Mouse (Mus musculus) neural tube, embryonic 12.5 days (tissue): ENCODE data around the gene Herpud2. TPM values are rescaled to one million over a fixed set of nuclear protein-coding genes. Genes with fewer than 3 reads are reported as not detected.

Experiments used
- ATAC-seq: fragments of 200-750 bp; cut with Nextera tagmentation; 2 replicates; pipeline ENCODE4 v1.8.0; 2017; ENCODE audit warnings: low read depth, mild to moderate bottlenecking, moderate TSS enrichment, moderate library complexity; ENCODE audit not compliant: low FRiP score
- H3K27ac ChIP-seq: fragments of 300-500 bp; sonication (generic); 2 replicates; pipeline ENCODE4 v1.5.1; 2016
- H3K27me3 ChIP-seq: fragments of 300-500 bp; sonication (generic); replicated peaks from 2 replicates; pipeline ENCODE4 v1.6.1; 2016; ENCODE audit warnings: mild to moderate bottlenecking
- H3K36me3 ChIP-seq: fragments of 300-500 bp; sonication (generic); 2 replicates; pipeline ENCODE4 v1.6.1; 2016; ENCODE audit warnings: mild to moderate bottlenecking
- H3K4me1 ChIP-seq: fragments of 300-500 bp; sonication (generic); 2 replicates; pipeline ENCODE4 v1.6.1; 2016
- H3K4me2 ChIP-seq: fragments of 300-500 bp; sonication (generic); replicated peaks from 2 replicates; pipeline ENCODE4 v1.6.1; 2016; ENCODE audit warnings: mild to moderate bottlenecking
- H3K4me3 ChIP-seq: fragments of 300-500 bp; sonication (generic); 2 replicates; pipeline ENCODE4 v1.5.1; 2016
- H3K9ac ChIP-seq: fragments of 300-500 bp; sonication (generic); 2 replicates; pipeline ENCODE4 v1.6.1; 2016; ENCODE audit warnings: mild to moderate bottlenecking
- H3K9me3 ChIP-seq: fragments of 300-500 bp; sonication (generic); 2 replicates; pipeline ENCODE4 v1.6.1; 2016; ENCODE audit warnings: mild to moderate bottlenecking
- WGBS: fragments of 180-500 bp; shearing (Covaris S2); methylation state at CpG from one replicate; pipeline ENCODE4 v1.1.7; 2016; 5-methylcytosine and 5-hydroxymethylcytosine counted together
- polyA plus RNA-seq: library from polyadenylated mRNA; unstranded; fragments of >200 nt; fragmentation: Nextera tagmentation; extraction: Ambion mirVana; gene quantifications from 2 replicates; pipeline ENCODE4 v1.2.1, GENCODE M21; 2016

The Herpud2 gene
- polyA plus RNA-seq, 1 experiment from 2014 or later, result 44.5 TPM

- Histone ChIP-seq H3K9me3 (no peaks in the 10 kb centered on the region), H3K4me2 (no peak overlapping the region), H3K27me3 (no peaks in the 10 kb centered on the region), H3K36me3 (no peaks in the 10 kb centered on the region), H3K9ac (no peak overlapping the region), H3K4me1 (no peaks in the 10 kb centered on the region), H3K4me3 (no peak overlapping the region), H3K27ac (no peak overlapping the region)
- 85% methylated on average over 5 of the region's 5 CpGs for WGBS
- no peak for ATAC-seq
Observed at GRCm38 (mm10) chr9:25174614-25175013, 23.0 kb upstream of the Herpud2 start.

- Histone ChIP-seq H3K36me3 (no peaks in the 10 kb centered on the region), H3K4me2 (no peak overlapping the region), H3K4me3 (no peak overlapping the region), H3K4me1 (no peaks in the 10 kb centered on the region), H3K9me3 (no peaks in the 10 kb centered on the region), H3K27ac (no peak overlapping the region), H3K9ac (no peak overlapping the region), H3K27me3 (no peaks in the 10 kb centered on the region)
- WGBS, result 79% methylated on average over 4 of the region's 4 CpGs
- ATAC-seq, result no peak
Observed at GRCm38 (mm10) chr9:25173171-25173570, 21.6 kb upstream of the Herpud2 start.

GRCm38 (mm10) chr9:25169626-25170025 is 18.0 kb upstream of the Herpud2 start:
- no peak overlapping the region for H3K4me2 ChIP-seq
- no peaks in the 10 kb centered on the region for H3K4me1 ChIP-seq
- H3K9me3 ChIP-seq, result no peaks in the 10 kb centered on the region
- no peak overlapping the region for H3K27ac ChIP-seq
- no peaks in the 10 kb centered on the region for H3K36me3 ChIP-seq
- no peaks in the 10 kb centered on the region for H3K27me3 ChIP-seq
- no peak for ATAC-seq
- H3K4me3 ChIP-seq, result no peak overlapping the region
- H3K9ac ChIP-seq, result no peak overlapping the region

GRCm38 (mm10) chr9:25167458-25168084 is 16.0 kb upstream of the Herpud2 start:
- H3K4me3 ChIP-seq, result no peak overlapping the region
- no peak overlapping the region for H3K4me2 ChIP-seq
- no peaks in the 10 kb centered on the region for H3K9me3 ChIP-seq
- ATAC-seq, result no peak
- H3K4me1 ChIP-seq, result no peaks in the 10 kb centered on the region
- H3K27ac ChIP-seq, result no peak overlapping the region
- 35% methylated on average over 6 of the region's 6 CpGs for WGBS
- no peaks in the 10 kb centered on the region for H3K36me3 ChIP-seq
- no peaks in the 10 kb centered on the region for H3K27me3 ChIP-seq
- H3K9ac ChIP-seq, result no peak overlapping the region

- H3K27ac ChIP-seq, result no peak overlapping the region
- H3K36me3 ChIP-seq, result no peaks in the 10 kb centered on the region
- H3K9me3 ChIP-seq, result no peaks in the 10 kb centered on the region
- no peaks in the 10 kb centered on the region for H3K4me1 ChIP-seq
- no peak overlapping the region for H3K4me3 ChIP-seq
- no peak for ATAC-seq
- no peak overlapping the region for H3K9ac ChIP-seq
- WGBS, result 82% methylated on average over 4 of the region's 4 CpGs
- no peak overlapping the region for H3K4me2 ChIP-seq
- no peaks in the 10 kb centered on the region for H3K27me3 ChIP-seq
Observed at GRCm38 (mm10) chr9:25158218-25158617, 6.6 kb upstream of the Herpud2 start.

GRCm38 (mm10) chr9:25156377-25156776 is 4.8 kb upstream of the Herpud2 start:
- Histone ChIP-seq H3K27ac (no peak overlapping the region), H3K4me2 (no peak overlapping the region), H3K9me3 (no peaks in the 10 kb centered on the region), H3K27me3 (no peaks in the 10 kb centered on the region), H3K36me3 (no peaks in the 10 kb centered on the region), H3K4me1 (no peaks in the 10 kb centered on the region), H3K9ac (no peak overlapping the region), H3K4me3 (no peak overlapping the region)
- 18% methylated on average over 1 of the region's 1 CpGs for WGBS
- ATAC-seq, result no peak

- Histone ChIP-seq H3K27me3 (no peaks in the 10 kb centered on the region), H3K9ac (no peak overlapping the region), H3K4me3 (no peak overlapping the region), H3K4me1 (peaks cover 14% of the 10 kb centered on the region), H3K9me3 (no peaks in the 10 kb centered on the region), H3K27ac (no peak overlapping the region), H3K36me3 (no peaks in the 10 kb centered on the region), H3K4me2 (no peak overlapping the region)
- ATAC-seq, result no peak
Observed at GRCm38 (mm10) chr9:25153066-25153465, 1.4 kb upstream of the Herpud2 start.

- Histone ChIP-seq H3K4me1 (peaks cover 16% of the 10 kb centered on the region), H3K27me3 (no peaks in the 10 kb centered on the region), H3K4me2 (peak overlapping the region; percentile 73), H3K9me3 (no peaks in the 10 kb centered on the region), H3K4me3 (peak overlapping the region; percentile 84; the same call in 1 of the 2 replicates), H3K36me3 (no peaks in the 10 kb centered on the region), H3K9ac (peak overlapping the region; percentile 96; the same call in 1 of the 2 replicates), H3K27ac (no peak overlapping the region)
- 21% methylated on average over 1 of the region's 1 CpGs for WGBS
- no peak for ATAC-seq
Observed at GRCm38 (mm10) chr9:25152457-25152856, 837 bp upstream of the Herpud2 start.

- H3K27ac ChIP-seq, result peak overlapping the region; percentile 98
- ATAC-seq, result peak; percentile 77
- H3K36me3 ChIP-seq, result no peaks in the 10 kb centered on the region
- H3K4me2 ChIP-seq, result peak overlapping the region; percentile 73
- peaks cover 18% of the 10 kb centered on the region for H3K4me1 ChIP-seq
- no peaks in the 10 kb centered on the region for H3K27me3 ChIP-seq
- WGBS, result under 1% methylated on average over 73 of the region's 73 CpGs
- H3K4me3 ChIP-seq, result peak overlapping the region; percentile 84
- no peaks in the 10 kb centered on the region for H3K9me3 ChIP-seq
- peak overlapping the region; percentile 96 for H3K9ac ChIP-seq
Observed at GRCm38 (mm10) chr9:25150791-25151610, 619 bp downstream of the Herpud2 start.

GRCm38 (mm10) chr9:25148767-25149166 is 2.9 kb downstream of the Herpud2 start:
- Histone ChIP-seq H3K4me2 (peak overlapping the region; percentile 49), H3K27me3 (no peaks in the 10 kb centered on the region), H3K4me3 (no peak overlapping the region), H3K27ac (no peak overlapping the region), H3K9ac (no peak overlapping the region), H3K4me1 (peaks cover 18% of the 10 kb centered on the region), H3K36me3 (no peaks in the 10 kb centered on the region), H3K9me3 (no peaks in the 10 kb centered on the region)
- ATAC-seq, result no peak

GRCm38 (mm10) chr9:25145925-25146324 is 5.7 kb downstream of the Herpud2 start:
- no peaks in the 10 kb centered on the region for H3K27me3 ChIP-seq
- H3K4me1 ChIP-seq, result peaks cover 18% of the 10 kb centered on the region
- no peak overlapping the region for H3K27ac ChIP-seq
- ATAC-seq, result no peak
- H3K4me3 ChIP-seq, result no peak overlapping the region
- H3K36me3 ChIP-seq, result no peaks in the 10 kb centered on the region
- no peaks in the 10 kb centered on the region for H3K9me3 ChIP-seq
- 90% methylated on average over 1 of the region's 1 CpGs for WGBS
- H3K9ac ChIP-seq, result no peak overlapping the region
- no peak overlapping the region for H3K4me2 ChIP-seq

GRCm38 (mm10) chr9:25143950-25144349 is 7.7 kb downstream of the Herpud2 start:
- Histone ChIP-seq H3K4me1 (peaks cover 13% of the 10 kb centered on the region), H3K9me3 (no peaks in the 10 kb centered on the region), H3K27me3 (no peaks in the 10 kb centered on the region), H3K4me3 (no peak overlapping the region), H3K9ac (no peak overlapping the region), H3K36me3 (no peaks in the 10 kb centered on the region), H3K27ac (no peak overlapping the region), H3K4me2 (no peak overlapping the region)
- no peak for ATAC-seq

GRCm38 (mm10) chr9:25142988-25143387 is 8.6 kb downstream of the Herpud2 start:
- no peak for ATAC-seq
- no peaks in the 10 kb centered on the region for H3K9me3 ChIP-seq

More at GRCm38 (mm10) chr9:25142988-25143387, 8.6 kb downstream of the Herpud2 start:
- H3K9ac ChIP-seq, result no peak overlapping the region
- H3K36me3 ChIP-seq, result no peaks in the 10 kb centered on the region
- H3K27ac ChIP-seq, result no peak overlapping the region
- no peak overlapping the region for H3K4me2 ChIP-seq
- no peaks in the 10 kb centered on the region for H3K27me3 ChIP-seq
- peaks cover 5% of the 10 kb centered on the region; the same call in 1 of the 2 replicates for H3K4me1 ChIP-seq
- WGBS, result 96% methylated on average over 1 of the region's 1 CpGs
- H3K4me3 ChIP-seq, result no peak overlapping the region
